Mouse (Mus musculus): ENCODE results near the gene Nr1d1.

- TF ChIP-seq CTCF (IDR thresholded peaks at IDR 0.05; ENCODE audit: borderline replicate concordance, extremely low read depth, insufficient read depth, insufficient read length) (no peak), POLR2A (IDR thresholded peaks at IDR 0.05; ENCODE audit: borderline replicate concordance, extremely low read depth, insufficient read depth, insufficient read length, poor library complexity, severe bottlenecking) (no peak)
Measured at GRCm38 (mm10) chr11:98738428-98738911, 36.7 kb downstream of the Nr1d1 start.
